Mouse (Mus musculus) neural tube, embryonic 14.5 days (tissue): ENCODE measurements around the gene Ank2. TPM values are rescaled to one million over a fixed set of nuclear protein-coding genes. Genes with fewer than 3 reads are reported as not detected.
A peak's percentile ranks its signal among the peaks of the same experiment; 100 is the strongest.
"Not testable (repeated sequence)": the region's sequence is repeated elsewhere in the genome, so short reads cannot be mapped to it uniquely, and the experiment has no call there.

Experiments used
- ATAC-seq: fragments of 200-750 bp; cut with Nextera tagmentation; 2 replicates; pipeline ENCODE4 v1.8.0; 2017; ENCODE audit warnings: low read depth, mild to moderate bottlenecking, moderate TSS enrichment, moderate library complexity
- H3K27ac ChIP-seq: fragments of 300-500 bp; sonication (generic); 2 replicates; pipeline ENCODE4 v1.5.1; 2014; ENCODE audit warnings: low read depth, mild to moderate bottlenecking, control low read depth, low read length, moderate library complexity, mixed read lengths
- H3K27me3 ChIP-seq: fragments of 300-500 bp; sonication (generic); 2 replicates; pipeline ENCODE4 v1.6.1; 2014; ENCODE audit warnings: low read length; ENCODE audit not compliant: control insufficient read depth, insufficient read depth
- H3K36me3 ChIP-seq: fragments of 300-500 bp; sonication (generic); 2 replicates; pipeline ENCODE4 v1.6.1; 2014; ENCODE audit warnings: low read length, mixed read lengths; ENCODE audit not compliant: control insufficient read depth, insufficient read depth
- H3K4me1 ChIP-seq: fragments of 300-500 bp; sonication (generic); 2 replicates; pipeline ENCODE4 v1.6.1; 2014; ENCODE audit warnings: low read length; ENCODE audit not compliant: control insufficient read depth, insufficient read depth
- H3K4me2 ChIP-seq: fragments of 300-500 bp; sonication (generic); 2 replicates; pipeline ENCODE4 v1.6.1; 2014; ENCODE audit warnings: mild to moderate bottlenecking, low read depth, low read length, control low read depth
- H3K4me3 ChIP-seq: fragments of 300-500 bp; sonication (generic); 2 replicates; pipeline ENCODE4 v1.5.1; 2014; ENCODE audit warnings: low read depth, low read length, control low read depth, mixed read lengths
- H3K9ac ChIP-seq: fragments of 300-500 bp; sonication (generic); replicated peaks from 2 replicates; pipeline ENCODE4 v1.6.1; 2014; ENCODE audit warnings: low read depth, mild to moderate bottlenecking, control low read depth, low read length, mixed read lengths
- H3K9me3 ChIP-seq: fragments of 300-500 bp; sonication (generic); 2 replicates; pipeline ENCODE4 v1.6.1; 2016; ENCODE audit warnings: low read length; ENCODE audit not compliant: control insufficient read depth
- WGBS: fragments of 180-500 bp; shearing (Covaris S2); extraction: QIAGEN DNeasy Blood & Tissue Kit; methylation state at CpG from one replicate; pipeline ENCODE4 v1.1.7; 2014; 5-methylcytosine and 5-hydroxymethylcytosine counted together
- polyA plus RNA-seq: library from polyadenylated mRNA; unstranded; fragments of >200 nt; fragmentation: Nextera tagmentation; extraction: Ambion mirVana; gene quantifications from 2 replicates; pipeline ENCODE4 v1.2.1, GENCODE M21; 2014

The Ank2 gene
- polyA plus RNA-seq, 1 experiment from 2014 or later: 231 TPM

GRCm38 (mm10) chr3:127334876-127335275 lies 164.3 kb downstream of the Ank2 start:
- H3K27ac ChIP-seq: no peak overlapping the region
- H3K27me3 ChIP-seq: no peaks in the 10 kb centered on the region
- H3K9ac ChIP-seq: no peak overlapping the region
- WGBS: 86% methylated on average over 6 of the region's 6 CpGs
- H3K4me1 ChIP-seq: no peaks in the 10 kb centered on the region
- H3K36me3 ChIP-seq: no peaks in the 10 kb centered on the region
- H3K4me3 ChIP-seq: no peak overlapping the region
- H3K9me3 ChIP-seq: no peaks in the 10 kb centered on the region
- H3K4me2 ChIP-seq: no peak overlapping the region
- no peak for ATAC-seq

GRCm38 (mm10) chr3:127331562-127331961 lies 167.6 kb downstream of the Ank2 start:
- no peaks in the 10 kb centered on the region for H3K9me3 ChIP-seq
- no peak overlapping the region for H3K9ac ChIP-seq
- no peak for ATAC-seq
- no peak overlapping the region for H3K4me2 ChIP-seq
- 89% methylated on average over 6 of the region's 6 CpGs for WGBS
- no peaks in the 10 kb centered on the region for H3K27me3 ChIP-seq
- no peak overlapping the region for H3K4me3 ChIP-seq
- H3K4me1 ChIP-seq: no peaks in the 10 kb centered on the region
- H3K27ac ChIP-seq: no peak overlapping the region
- no peaks in the 10 kb centered on the region for H3K36me3 ChIP-seq

- H3K27me3 ChIP-seq: no peaks in the 10 kb centered on the region
- ATAC-seq: no peak
Measured at GRCm38 (mm10) chr3:127326355-127326754, 172.8 kb downstream of the Ank2 start.

GRCm38 (mm10) chr3:127322870-127323269 lies 176.3 kb downstream of the Ank2 start:
- H3K27ac ChIP-seq: no peak overlapping the region
- no peaks in the 10 kb centered on the region for H3K27me3 ChIP-seq
- H3K36me3 ChIP-seq: no peaks in the 10 kb centered on the region
- no peak overlapping the region for H3K9ac ChIP-seq
- no peak overlapping the region for H3K4me2 ChIP-seq
- H3K4me3 ChIP-seq: no peak overlapping the region
- H3K4me1 ChIP-seq: no peaks in the 10 kb centered on the region
- no peak for ATAC-seq
- H3K9me3 ChIP-seq: no peaks in the 10 kb centered on the region

More at GRCm38 (mm10) chr3:127326355-127326754, 172.8 kb downstream of the Ank2 start:
- WGBS: 83% methylated on average over 8 of the region's 8 CpGs
- Histone ChIP-seq H3K36me3 (no peaks in the 10 kb centered on the region), H3K9ac (no peak overlapping the region), H3K27ac (no peak overlapping the region), H3K4me2 (no peak overlapping the region), H3K4me1 (no peaks in the 10 kb centered on the region), H3K9me3 (no peaks in the 10 kb centered on the region), H3K4me3 (no peak overlapping the region)

GRCm38 (mm10) chr3:127321645-127322044 lies 177.5 kb downstream of the Ank2 start:
- WGBS: 78% methylated on average over 5 of the region's 5 CpGs
- no peak overlapping the region for H3K4me3 ChIP-seq
- H3K27me3 ChIP-seq: no peaks in the 10 kb centered on the region
- no peaks in the 10 kb centered on the region for H3K36me3 ChIP-seq
- no peak overlapping the region for H3K4me2 ChIP-seq
- no peak overlapping the region for H3K9ac ChIP-seq
- no peaks in the 10 kb centered on the region for H3K9me3 ChIP-seq
- H3K27ac ChIP-seq: no peak overlapping the region
- H3K4me1 ChIP-seq: no peaks in the 10 kb centered on the region
- ATAC-seq: no peak

- not testable (repeated sequence) for H3K4me1 ChIP-seq, ATAC-seq, H3K27me3 ChIP-seq, H3K9me3 ChIP-seq, H3K27ac ChIP-seq, H3K36me3 ChIP-seq, H3K4me2 ChIP-seq, H3K9ac ChIP-seq, H3K4me3 ChIP-seq
- 85% methylated on average over 5 of the region's 5 CpGs for WGBS
Measured at GRCm38 (mm10) chr3:127321031-127321430, 178.1 kb downstream of the Ank2 start.

- ATAC-seq: no peak
- no peaks in the 10 kb centered on the region for H3K4me1 ChIP-seq
- 93% methylated on average over 8 of the region's 8 CpGs for WGBS
- H3K27me3 ChIP-seq: no peaks in the 10 kb centered on the region
- H3K9me3 ChIP-seq: no peaks in the 10 kb centered on the region
- no peaks in the 10 kb centered on the region for H3K36me3 ChIP-seq
- no peak overlapping the region for H3K4me3 ChIP-seq
- no peak overlapping the region for H3K4me2 ChIP-seq
- no peak overlapping the region for H3K27ac ChIP-seq
- H3K9ac ChIP-seq: no peak overlapping the region
Measured at GRCm38 (mm10) chr3:127320311-127320710, 178.8 kb downstream of the Ank2 start.

GRCm38 (mm10) chr3:127317641-127318040 lies 181.5 kb downstream of the Ank2 start:
- Histone ChIP-seq H3K4me2 (no peak overlapping the region), H3K36me3 (no peaks in the 10 kb centered on the region), H3K4me3 (no peak overlapping the region), H3K27ac (no peak overlapping the region), H3K4me1 (no peaks in the 10 kb centered on the region), H3K27me3 (no peaks in the 10 kb centered on the region), H3K9ac (no peak overlapping the region), H3K9me3 (no peaks in the 10 kb centered on the region)
- 57% methylated on average over 6 of the region's 6 CpGs for WGBS
- ATAC-seq: no peak

GRCm38 (mm10) chr3:127316717-127317116 lies 182.4 kb downstream of the Ank2 start:
- Histone ChIP-seq H3K4me2 (no peak overlapping the region), H3K27ac (no peak overlapping the region), H3K36me3 (no peaks in the 10 kb centered on the region), H3K9me3 (no peaks in the 10 kb centered on the region), H3K9ac (no peak overlapping the region), H3K4me1 (no peaks in the 10 kb centered on the region), H3K4me3 (no peak overlapping the region), H3K27me3 (no peaks in the 10 kb centered on the region)
- ATAC-seq: peak; percentile 29; the same call in 1 of the 2 replicates
- 98% methylated on average over 2 of the region's 2 CpGs for WGBS

- H3K4me2 ChIP-seq: no peak overlapping the region
- WGBS: 50% methylated on average over 6 of the region's 6 CpGs
- no peak overlapping the region for H3K9ac ChIP-seq
- H3K4me3 ChIP-seq: no peak overlapping the region
- H3K4me1 ChIP-seq: no peaks in the 10 kb centered on the region
- H3K27me3 ChIP-seq: no peaks in the 10 kb centered on the region
- H3K27ac ChIP-seq: no peak overlapping the region
- ATAC-seq: no peak
- no peaks in the 10 kb centered on the region for H3K9me3 ChIP-seq
- no peaks in the 10 kb centered on the region for H3K36me3 ChIP-seq
Measured at GRCm38 (mm10) chr3:127311521-127311920, 187.6 kb downstream of the Ank2 start.
